Mouse (Mus musculus) cerebellum, postnatal 36 days (tissue): ENCODE data around the gene 2200002J24Rik.
"Not testable (repeated sequence)": the region's sequence is repeated elsewhere in the genome, so short reads cannot be mapped to it uniquely, and the experiment has no call there.

Experiments used
- DNase-seq, 2 experiments: peaks; one replicate each; pipeline ENCODE4 v3.0.0; 2021 to 2022; ENCODE audit warnings: mixed read lengths in 2 of 2

Gene 2200002J24Rik

GRCm38 (mm10) chr7:30728739-30729395 is 30.1 kb downstream of the 2200002J24Rik start:
- no peak for DNase-seq

- DNase-seq = peak; percentile 96 to 97
Observed at GRCm38 (mm10) chr7:30729396-30730063, 30.8 kb downstream of the 2200002J24Rik start, which contains the start of gene Tmem147. Gene Tmem147 (minus strand): TSS chr7:30729540.

GRCm38 (mm10) chr7:30730064-30730722 is 31.5 kb downstream of the 2200002J24Rik start:
- peak in 1 of 2 experiments; percentile 27 for DNase-seq

DNA sequence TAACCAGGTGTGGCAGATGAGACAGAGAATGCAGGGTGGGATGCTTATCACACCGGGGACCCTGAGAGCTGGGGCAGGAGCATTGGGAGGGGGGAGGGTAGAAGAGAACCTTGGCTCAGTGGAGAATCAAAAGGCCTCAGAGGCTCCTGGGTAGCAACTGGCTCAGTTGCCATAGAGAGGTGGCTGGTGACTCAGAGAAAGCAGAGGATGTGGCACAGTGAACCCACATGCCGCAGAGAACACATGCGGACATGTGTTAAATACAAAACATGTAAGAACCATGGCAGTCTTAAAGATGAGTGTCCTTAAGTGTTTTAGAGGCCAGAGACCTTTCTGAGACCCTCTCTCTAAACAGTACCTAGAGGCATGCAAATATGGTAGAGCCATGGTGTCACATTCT is 37.5 kb downstream of the 2200002J24Rik start:
- no peak for DNase-seq

GRCm38 (mm10) chr7:30742570-30742969 is 43.8 kb downstream of the 2200002J24Rik start:
- DNase-seq = not testable (repeated sequence)

DNA sequence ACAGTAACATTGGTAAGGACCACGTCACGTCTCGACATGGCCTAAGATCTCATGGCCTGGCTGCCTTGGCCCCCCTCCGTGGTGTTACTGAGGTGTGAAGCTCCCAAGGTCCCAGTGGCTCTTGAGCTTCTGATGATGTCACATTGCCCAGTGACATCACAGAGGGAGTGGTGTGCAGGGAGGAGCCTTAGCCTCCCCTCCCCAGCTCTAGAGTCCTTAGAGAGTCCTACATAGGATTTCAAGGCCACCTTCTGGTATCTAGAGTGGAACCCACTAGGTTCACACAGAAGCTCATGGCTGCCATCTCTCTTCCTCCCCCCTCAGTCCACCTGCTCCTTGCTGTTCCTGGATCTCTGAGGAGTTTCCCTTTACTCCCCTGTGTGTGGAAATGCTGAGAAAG is 44.9 kb downstream of the 2200002J24Rik start, which contains the start of gene Gapdhs:
Gene Gapdhs, minus strand, starts transcription at position 65 of the 400 bp plus-strand sequence.
- not testable (repeated sequence) for DNase-seq

GRCm38 (mm10) chr7:30744022-30744598 is 45.4 kb downstream of the 2200002J24Rik start:
- no peak for DNase-seq

GRCm38 (mm10) chr7:30747525-30748204 is 48.9 kb downstream of the 2200002J24Rik start:
- DNase-seq = no peak
